Mouse (Mus musculus) thymus, adult 2 months (tissue): Measurements from ENCODE around the gene Hoxa4. TPM values are rescaled to one million over a fixed set of nuclear protein-coding genes. Genes with fewer than 3 reads are reported as not detected.

Experiments used
- DNase-seq: peaks from one replicate; pipeline ENCODE4 v3.0.0; 2021
- H3K27ac ChIP-seq: fragments of 200-500 bp; 2 replicates; pipeline ENCODE4 v1.5.1; 2012; ENCODE audit warnings: low read length, control low read depth; ENCODE audit not compliant: control insufficient read depth, insufficient read depth
- H3K27me3 ChIP-seq: fragments of 200-500 bp; 2 replicates; pipeline ENCODE4 v1.6.1; 2012; ENCODE audit warnings: mild to moderate bottlenecking, low read length, moderate library complexity, mixed read lengths; ENCODE audit not compliant: control insufficient read depth, insufficient read depth
- H3K36me3 ChIP-seq: fragments of 200-500 bp; 2 replicates; pipeline ENCODE4 v1.6.1; 2012; ENCODE audit warnings: mild to moderate bottlenecking, low read length, moderate library complexity; ENCODE audit not compliant: control insufficient read depth, insufficient read depth
- H3K4me1 ChIP-seq: fragments of 200-500 bp; replicated peaks from 2 replicates; pipeline ENCODE4 v1.6.1; 2012; ENCODE audit warnings: low read length; ENCODE audit not compliant: control insufficient read depth, insufficient read depth
- H3K4me3 ChIP-seq: fragments of 200-500 bp; 2 replicates; pipeline ENCODE4 v1.5.1; 2012; ENCODE audit warnings: mild to moderate bottlenecking, low read length, control low read depth, moderate library complexity; ENCODE audit not compliant: control insufficient read depth, insufficient read depth
- CTCF ChIP-seq: fragments of 200-500 bp; IDR thresholded peaks from 2 replicates; pipeline ENCODE4 v1.5.1; 2012; ENCODE audit warnings: mild to moderate bottlenecking, control low read depth, low read length, moderate library complexity, borderline replicate concordance; ENCODE audit not compliant: control insufficient read depth, poor library complexity, insufficient read depth; ENCODE audit errors: extremely low read depth
- POLR2A ChIP-seq: fragments of 200-500 bp; IDR thresholded peaks from 2 replicates; pipeline ENCODE4 v1.6.1; 2012; ENCODE audit warnings: mild to moderate bottlenecking, low read length, control low read depth, moderate library complexity; ENCODE audit not compliant: control insufficient read depth, poor library complexity, insufficient read depth; ENCODE audit errors: extremely low read depth
- WGBS: fragments of 180-500 bp; shearing (Covaris S2); methylation state at CpG from one replicate; pipeline ENCODE4 v1.1.7; 2018; 5-methylcytosine and 5-hydroxymethylcytosine counted together
- polyA plus RNA-seq: library from polyadenylated mRNA; depleted of rRNA; stranded (reverse); fragments of >200 nt; gene quantifications from 2 replicates; pipeline ENCODE4 v1.2.3, GENCODE M21; 2012

Hoxa4 gene
- polyA plus RNA-seq, 1 experiment, result 1.5 TPM

DNA sequence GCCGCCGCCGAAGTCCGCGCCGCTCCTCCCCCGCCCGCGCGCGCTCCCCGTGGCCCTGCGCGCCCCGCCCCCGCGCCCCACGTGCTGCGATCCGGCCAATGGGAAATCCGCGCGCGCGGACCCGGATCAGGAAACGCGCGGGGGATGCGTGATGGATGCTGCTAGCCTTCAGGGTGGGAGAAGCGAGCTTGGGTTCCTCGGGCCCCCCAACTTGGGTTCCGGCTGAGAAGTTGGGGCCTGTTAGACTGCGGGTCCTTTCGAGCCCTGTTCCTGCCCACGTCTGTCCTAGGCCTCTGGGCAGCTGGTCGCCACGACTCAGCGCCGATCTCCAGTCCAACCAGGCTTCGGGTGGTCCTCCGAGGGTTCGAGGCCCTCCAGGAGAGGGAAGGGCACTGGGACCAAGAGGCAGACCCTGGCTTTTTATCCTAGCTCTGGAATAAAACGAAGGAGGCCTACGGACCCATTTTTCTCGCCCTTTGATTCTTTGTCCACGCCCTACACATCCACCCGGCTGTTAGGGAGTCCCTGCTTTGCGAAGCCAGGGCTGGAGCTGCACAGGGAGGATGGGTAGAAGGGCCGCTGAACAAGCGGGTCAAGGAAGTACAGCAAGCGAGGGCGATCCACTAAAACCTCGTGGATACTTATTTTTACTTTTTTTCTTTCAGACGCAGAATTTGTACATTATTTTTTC lies 452 bp upstream of the Hoxa4 start:
- peak; percentile 87 for DNase-seq
- TF ChIP-seq POLR2A, result peak; percentile 55; the same call in 1 of the 2 replicates
- TF ChIP-seq CTCF, result no peak
- no peaks in the 10 kb centered on the region for H3K36me3 ChIP-seq
- 4% methylated on average over 51 of the region's 55 CpGs for WGBS
- H3K4me3 ChIP-seq, result peak overlapping the region; percentile 54
- H3K27me3 ChIP-seq, result no peaks in the 10 kb centered on the region; the same call in 1 of the 2 replicates
- H3K4me1 ChIP-seq, result peaks cover 7% of the 10 kb centered on the region
- no peak overlapping the region for H3K27ac ChIP-seq

DNA sequence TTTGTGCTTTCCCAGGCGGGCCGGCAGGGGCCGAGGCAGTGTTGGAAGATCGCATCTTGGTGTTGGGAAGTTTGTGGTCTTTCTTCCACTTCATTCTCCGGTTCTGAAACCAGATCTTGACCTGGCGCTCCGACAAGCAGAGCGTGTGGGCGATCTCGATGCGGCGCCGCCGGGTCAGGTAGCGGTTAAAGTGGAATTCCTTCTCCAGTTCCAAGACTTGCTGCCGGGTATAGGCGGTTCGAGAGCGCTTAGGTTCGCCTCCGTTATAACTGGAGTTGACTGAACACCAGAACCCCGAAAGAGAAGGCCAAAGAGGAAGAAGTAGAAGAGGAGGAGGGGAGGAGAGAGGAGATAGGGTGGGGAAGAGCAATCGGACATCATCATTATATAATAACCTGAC lies 1.1 kb downstream of the Hoxa4 start:
- no peak overlapping the region for H3K27ac ChIP-seq
- TF ChIP-seq POLR2A (no peak), CTCF (no peak)
- no peaks in the 10 kb centered on the region for H3K36me3 ChIP-seq
- no peaks in the 10 kb centered on the region; the same call in 1 of the 2 replicates for H3K27me3 ChIP-seq
- peaks cover 7% of the 10 kb centered on the region for H3K4me1 ChIP-seq
- 88% methylated on average over 23 of the region's 23 CpGs for whole genome bisulfite sequencing
- DNase-seq, result no peak
- H3K4me3 ChIP-seq, result no peak overlapping the region

DNA sequence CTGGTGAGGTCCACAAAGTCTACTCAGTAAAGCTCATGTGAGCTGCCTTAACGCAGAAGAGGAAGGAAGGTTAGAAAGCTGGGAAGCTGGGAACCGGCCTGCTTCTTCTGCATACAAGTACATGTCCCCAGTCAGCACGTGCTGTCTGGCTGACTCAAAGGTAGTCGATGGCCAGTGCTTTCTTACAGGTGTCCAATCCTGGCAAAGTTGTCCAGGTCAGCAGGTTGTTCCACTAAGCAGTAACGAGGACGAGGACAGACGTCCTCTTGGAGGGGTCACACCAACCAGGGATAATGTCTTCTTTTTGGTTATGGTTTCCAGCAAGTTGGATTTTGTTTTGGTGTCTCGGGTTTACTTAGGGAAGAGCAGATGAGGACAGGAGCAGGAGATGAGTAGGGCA lies 1.6 kb downstream of the Hoxa4 start:
- Histone ChIP-seq H3K4me3 (no peak overlapping the region), H3K36me3 (no peaks in the 10 kb centered on the region), H3K4me1 (peaks cover 7% of the 10 kb centered on the region), H3K27ac (no peak overlapping the region), H3K27me3 (no peaks in the 10 kb centered on the region; the same call in 1 of the 2 replicates)
- TF ChIP-seq CTCF, result no peak
- TF ChIP-seq POLR2A, result no peak
- no peak for DNase-seq
- WGBS, result 90% methylated on average over 8 of the region's 8 CpGs

DNA sequence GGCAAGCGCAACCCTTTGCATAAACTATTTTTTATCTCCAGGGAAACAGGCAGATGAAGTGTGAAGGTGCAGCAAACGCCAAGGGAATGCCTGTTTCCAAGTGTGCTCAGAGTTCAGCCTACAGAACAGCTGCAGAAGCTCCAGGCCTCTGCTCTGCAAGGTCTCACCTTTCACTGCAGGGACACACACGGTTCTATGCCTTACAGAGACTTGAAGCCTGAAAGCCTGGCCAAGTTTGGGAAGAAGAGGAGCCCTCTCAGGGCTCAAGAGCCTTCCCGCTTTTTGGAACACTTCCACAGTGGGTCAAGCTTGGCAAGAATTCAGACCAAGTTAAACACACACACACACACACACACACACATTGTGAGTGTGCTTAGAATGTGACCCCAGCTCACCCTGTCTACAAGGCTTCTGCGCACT lies 2.4 kb downstream of the Hoxa4 start:
- Histone ChIP-seq H3K27me3 (no peaks in the 10 kb centered on the region; the same call in 1 of the 2 replicates), H3K4me3 (no peak overlapping the region), H3K36me3 (no peaks in the 10 kb centered on the region), H3K27ac (no peak overlapping the region), H3K4me1 (peaks cover 7% of the 10 kb centered on the region)
- no peak for DNase-seq
- TF ChIP-seq CTCF (no peak), POLR2A (no peak)
- WGBS, result 85% methylated on average over 5 of the region's 5 CpGs

DNA sequence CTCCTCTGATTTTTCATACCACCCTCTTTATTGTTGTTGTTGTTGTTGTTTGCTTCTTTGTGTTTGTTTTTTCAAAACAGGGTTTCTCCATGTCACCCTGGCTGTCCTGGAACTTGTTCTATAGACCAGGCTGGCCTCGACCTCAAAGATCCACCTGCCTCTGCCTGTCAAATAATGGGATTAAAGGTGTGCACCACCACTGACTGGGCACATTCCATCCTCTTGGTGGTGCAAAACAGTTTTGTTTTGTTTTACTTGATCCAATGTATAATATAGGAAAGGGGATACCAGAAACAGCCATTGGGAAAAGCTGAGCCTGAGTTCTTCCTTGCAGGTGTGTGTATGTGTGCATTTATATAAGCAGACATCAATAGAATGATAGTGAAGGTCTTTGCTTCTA lies 5.1 kb downstream of the Hoxa4 start:
- H3K27me3 ChIP-seq, result no peaks in the 10 kb centered on the region; the same call in 1 of the 2 replicates
- TF ChIP-seq POLR2A, result no peak
- TF ChIP-seq CTCF, result no peak
- no peak overlapping the region for H3K27ac ChIP-seq
- H3K36me3 ChIP-seq, result no peaks in the 10 kb centered on the region
- DNase-seq, result no peak
- H3K4me3 ChIP-seq, result no peak overlapping the region
- H3K4me1 ChIP-seq, result no peaks in the 10 kb centered on the region
- WGBS, result 98% methylated on average over 1 of the region's 1 CpGs

DNA sequence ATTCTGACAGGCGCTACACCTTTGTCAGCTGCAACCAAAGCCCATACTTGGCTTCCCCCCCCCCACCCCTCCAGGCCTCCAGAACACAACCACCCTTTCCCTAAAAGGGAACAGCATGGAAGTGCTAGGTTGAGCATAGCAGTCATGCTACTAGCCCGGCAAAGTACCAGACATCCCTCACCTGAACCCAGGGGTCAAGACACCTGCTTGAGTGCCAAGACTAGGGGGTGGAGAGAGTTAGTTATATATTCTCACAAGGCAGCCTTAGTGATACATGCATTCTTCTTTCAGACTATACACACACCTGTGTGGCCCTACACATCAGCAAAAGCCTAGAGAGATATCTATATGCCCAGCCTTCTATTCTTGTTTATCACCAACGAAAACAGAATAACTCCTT lies 5.7 kb downstream of the Hoxa4 start:
- DNase-seq, result no peak
- H3K27me3 ChIP-seq, result no peaks in the 10 kb centered on the region; the same call in 1 of the 2 replicates

More for the DNA sequence above, 5.7 kb downstream of the Hoxa4 start:
- H3K4me1 ChIP-seq, result no peaks in the 10 kb centered on the region
- WGBS, result 91% methylated on average over 3 of the region's 3 CpGs
- H3K27ac ChIP-seq, result no peak overlapping the region
- no peak overlapping the region for H3K4me3 ChIP-seq
- no peaks in the 10 kb centered on the region for H3K36me3 ChIP-seq
- no peak for TF ChIP-seq POLR2A
- no peak for TF ChIP-seq CTCF
